Mouse (Mus musculus) heart, adult 8-10 months (tissue): ENCODE measurements around the gene Cyp4f16. TPM values are rescaled to one million over a fixed set of nuclear protein-coding genes. Genes with fewer than 3 reads are reported as not detected.
A peak's percentile ranks its signal among the peaks of the same experiment; 100 is the strongest.
"Not testable (repeated sequence)": the region's sequence is repeated elsewhere in the genome, so short reads cannot be mapped to it uniquely, and the experiment has no call there.

Experiments
- DNase-seq: peaks from one replicate; pipeline ENCODE4 v3.0.0; 2022; ENCODE audit warnings: low spot score
- total RNA-seq, 4 experiments: library from RNA; stranded (reverse); gene quantifications; 2 replicates each; pipeline ENCODE4 v1.2.4; 2022

Gene Cyp4f16
- total RNA-seq, 4 experiments from 2014 or later, result 6.5 to 9.8 (median 7.3) TPM

GRCm38 (mm10) chr17:32550377-32550776 is 14.0 kb downstream of the Cyp4f16 start:
- not testable (repeated sequence) for DNase-seq

GRCm38 (mm10) chr17:32550900-32551770 is 14.8 kb downstream of the Cyp4f16 start:
- DNase-seq, result peak; percentile 55

- DNase-seq, result not testable (repeated sequence)
Observed at GRCm38 (mm10) chr17:32553016-32553415, 16.7 kb downstream of the Cyp4f16 start.

- not testable (repeated sequence) for DNase-seq
Observed at GRCm38 (mm10) chr17:32554368-32554767, 18.0 kb downstream of the Cyp4f16 start.

- not testable (repeated sequence) for DNase-seq
Observed at GRCm38 (mm10) chr17:32563301-32563700, 26.9 kb downstream of the Cyp4f16 start.

- DNase-seq, result not testable (repeated sequence)
Observed at GRCm38 (mm10) chr17:32573286-32573685, 36.9 kb downstream of the Cyp4f16 start.

GRCm38 (mm10) chr17:32577496-32578186 is 41.3 kb downstream of the Cyp4f16 start:
- DNase-seq, result no peak

- DNase-seq, result no peak
Observed at GRCm38 (mm10) chr17:32596494-32596893, 60.1 kb downstream of the Cyp4f16 start.

Other genes starting within 250 kb of the Cyp4f16 start
- 10 to 100 TPM; 34.6 to 51.5 (median 44.6) TPM for gene Akap8, start 215.3 kb upstream of the Cyp4f16 start, total RNA-seq
- gene Akap8l, start 186.0 kb upstream of the Cyp4f16 start, total RNA-seq, result 10 to 100 TPM; 41.4 to 55.8 (median 46.3) TPM
- 10 to 100 TPM; 14.0 to 17.2 (median 15.4) TPM for gene Wiz, start 147.1 kb upstream of the Cyp4f16 start, total RNA-seq
- gene Rasal3, start 133.0 kb upstream of the Cyp4f16 start, total RNA-seq, result 1 to 10 TPM in 1 of 4 experiments, under 1 TPM in 3; 0.33 to 1.2 (median 0.61) TPM
- not detected for gene Pglyrp2, start 112.4 kb upstream of the Cyp4f16 start, total RNA-seq
- gene Cyp4f39, start 83.8 kb upstream of the Cyp4f16 start, total RNA-seq, result under 1 TPM in 1 of 4 experiments, not detected in 3; 0.23 TPM
- 1 to 10 TPM; 4.8 to 9.0 (median 7.8) TPM for gene Cyp4f17, start 30.5 kb upstream of the Cyp4f16 start, total RNA-seq
- not detected for gene Cyp4f37, start 84.8 kb downstream of the Cyp4f16 start, total RNA-seq
- not detected for gene Cyp4f40, start 122.3 kb downstream of the Cyp4f16 start, total RNA-seq
- gene Cyp4f15, start 149.1 kb downstream of the Cyp4f16 start, total RNA-seq, result under 1 TPM in 1 of 4 experiments, not detected in 3; 0.16 TPM